Mouse (Mus musculus) urinary bladder, postnatal 4 days (tissue): ENCODE results near the gene Npas3.

ENCODE experiments used
- DNase-seq, 2 experiments: peaks; one replicate each; pipeline ENCODE4 v3.0.0; 2021 to 2022; ENCODE audit warnings: low spot score in 2 of 2

The Npas3 gene

GRCm38 (mm10) chr12:54064986-54065385 lies 816.5 kb downstream of the Npas3 start:
- DNase-seq: no peak

DNA sequence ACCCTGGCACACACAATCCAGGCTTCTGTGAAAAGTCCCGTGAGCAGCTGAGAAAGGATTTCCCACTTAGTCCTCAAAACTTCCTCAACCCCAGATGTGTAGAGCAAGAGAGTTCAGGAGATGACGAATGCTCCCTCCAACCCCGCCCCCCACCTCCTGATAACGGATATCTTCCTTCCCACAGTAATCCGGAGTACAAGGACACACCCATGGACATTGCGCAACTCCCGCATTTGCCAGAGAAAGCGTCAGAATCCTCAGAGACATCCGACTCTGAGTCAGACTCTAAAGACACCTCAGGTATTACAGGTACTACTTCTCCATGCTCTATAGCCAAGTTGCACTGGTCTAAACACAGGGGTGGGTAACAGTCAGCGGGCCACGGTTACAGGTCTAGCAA lies 817.1 kb downstream of the Npas3 start:
- no peak for DNase-seq

GRCm38 (mm10) chr12:54067419-54067818 lies 818.9 kb downstream of the Npas3 start:
- no peak for DNase-seq

GRCm38 (mm10) chr12:54067886-54068756 lies 819.6 kb downstream of the Npas3 start:
- peak; percentile 31 to 63 for DNase-seq

GRCm38 (mm10) chr12:54068757-54069146 lies 820.3 kb downstream of the Npas3 start:
- DNase-seq: no peak

DNA sequence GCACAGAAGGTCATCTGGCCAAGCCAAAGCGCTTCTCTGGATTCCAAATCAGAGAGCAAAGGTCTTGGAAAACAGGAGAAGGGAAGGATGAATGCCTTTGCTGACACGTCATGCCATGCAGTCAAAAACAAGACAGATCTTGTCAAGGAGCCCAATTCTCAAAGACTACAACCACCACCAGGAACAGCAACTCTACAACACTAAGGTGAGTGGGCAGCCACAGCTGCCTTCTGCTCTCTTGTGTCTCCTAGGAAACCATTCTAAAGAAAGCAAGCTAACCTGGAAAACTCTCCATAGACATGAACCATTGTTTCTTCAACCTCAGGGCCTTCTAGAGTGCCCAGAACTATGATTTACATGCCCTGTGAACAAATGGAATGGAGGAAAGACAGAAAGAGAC lies 825.5 kb downstream of the Npas3 start:
- no peak for DNase-seq

GRCm38 (mm10) chr12:54080996-54081395 lies 832.5 kb downstream of the Npas3 start:
- DNase-seq: no peak

GRCm38 (mm10) chr12:54093729-54094128 lies 845.3 kb downstream of the Npas3 start:
- DNase-seq: no peak

DNA sequence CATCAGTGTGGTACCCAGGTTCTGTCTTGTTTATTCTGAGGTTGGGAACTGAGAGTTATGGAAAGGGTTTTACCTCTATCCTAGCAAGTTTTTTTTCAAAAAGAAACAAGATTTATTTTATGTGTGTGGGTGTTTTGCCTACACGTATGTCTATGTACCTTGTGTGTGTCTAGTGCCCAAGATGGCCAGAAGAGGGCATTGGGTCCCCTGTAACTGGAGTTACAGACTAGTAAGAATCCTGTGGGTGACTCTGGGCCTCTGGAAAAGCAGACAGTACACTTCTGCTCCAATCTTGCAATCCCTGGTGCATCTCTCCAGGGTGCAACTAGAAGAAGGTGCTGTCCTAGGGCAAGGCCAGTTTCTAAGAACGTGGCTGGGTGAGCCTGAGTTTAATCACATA lies 848.0 kb downstream of the Npas3 start:
- no peak for DNase-seq

DNA sequence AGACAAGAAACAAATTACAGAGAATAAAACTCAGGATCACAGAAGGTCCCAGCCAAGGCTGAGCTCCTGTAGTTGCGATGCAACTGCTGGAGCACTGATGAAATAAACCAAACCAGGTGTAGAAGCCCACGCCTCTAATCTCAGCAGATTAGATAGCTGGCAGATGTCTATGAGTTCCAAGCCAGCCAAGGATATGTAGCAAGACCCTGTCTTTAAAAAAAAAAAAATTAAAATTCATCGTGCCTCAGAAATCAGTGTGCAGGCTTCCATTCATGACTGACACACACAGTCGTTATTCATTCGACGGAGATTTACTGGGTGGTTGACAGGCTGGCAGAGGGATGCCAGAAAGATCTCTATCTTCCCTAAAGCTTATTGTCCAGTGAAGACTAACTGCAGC lies 849.7 kb downstream of the Npas3 start:
- no peak for DNase-seq

DNA sequence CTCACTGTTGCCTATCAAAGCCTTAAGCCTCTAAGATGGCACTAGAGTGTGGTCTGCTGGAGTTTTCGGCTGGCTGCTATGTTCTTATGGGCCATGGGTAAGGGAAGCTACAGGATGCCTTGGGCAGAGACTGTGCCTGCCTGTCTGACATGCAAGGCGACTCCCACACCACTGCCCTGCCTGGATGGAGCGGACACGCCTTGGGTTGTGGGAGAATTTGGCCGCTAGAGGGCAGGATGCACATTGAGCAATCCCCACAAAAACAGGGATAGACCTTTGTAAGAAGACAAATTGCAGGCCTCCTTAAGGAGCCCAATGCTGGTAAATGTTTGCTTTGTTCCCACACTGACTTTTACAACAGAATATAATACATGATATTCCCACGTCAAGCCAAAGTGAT lies 850.3 kb downstream of the Npas3 start:
- peak; percentile 62 to 80 for DNase-seq

GRCm38 (mm10) chr12:54099458-54099857 lies 851.0 kb downstream of the Npas3 start:
- DNase-seq: no peak

DNA sequence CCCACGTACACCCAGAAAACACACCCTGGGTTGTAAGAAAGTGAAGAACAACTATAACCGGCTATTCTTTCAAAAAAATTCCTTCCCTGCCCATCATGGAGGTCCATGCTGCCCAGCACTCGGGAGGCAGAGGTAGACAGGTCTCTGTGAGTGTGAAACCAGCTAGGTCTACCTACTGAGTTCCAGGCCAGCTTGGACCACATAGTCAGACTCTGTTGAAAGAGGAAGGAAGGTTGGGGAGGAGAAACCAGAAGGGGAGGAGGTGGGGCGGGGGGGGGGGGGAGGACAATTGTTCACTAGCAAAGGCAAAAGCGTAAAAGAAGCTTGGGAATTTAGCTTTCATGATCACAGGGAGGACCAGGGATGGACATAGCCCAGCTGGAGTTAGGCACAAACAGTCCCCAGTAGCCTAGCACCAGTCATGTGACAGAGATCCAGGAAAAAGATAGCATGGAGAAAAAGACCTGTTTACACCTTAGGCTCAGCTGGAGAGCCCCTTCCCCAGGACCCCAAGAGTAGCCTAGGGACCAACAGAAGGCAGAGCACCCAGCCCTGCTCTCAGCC lies 852.9 kb downstream of the Npas3 start:
- DNase-seq: no peak

GRCm38 (mm10) chr12:54102500-54102899 lies 854.0 kb downstream of the Npas3 start:
- no peak for DNase-seq

GRCm38 (mm10) chr12:54105531-54105930 lies 857.1 kb downstream of the Npas3 start:
- DNase-seq: no peak

DNA sequence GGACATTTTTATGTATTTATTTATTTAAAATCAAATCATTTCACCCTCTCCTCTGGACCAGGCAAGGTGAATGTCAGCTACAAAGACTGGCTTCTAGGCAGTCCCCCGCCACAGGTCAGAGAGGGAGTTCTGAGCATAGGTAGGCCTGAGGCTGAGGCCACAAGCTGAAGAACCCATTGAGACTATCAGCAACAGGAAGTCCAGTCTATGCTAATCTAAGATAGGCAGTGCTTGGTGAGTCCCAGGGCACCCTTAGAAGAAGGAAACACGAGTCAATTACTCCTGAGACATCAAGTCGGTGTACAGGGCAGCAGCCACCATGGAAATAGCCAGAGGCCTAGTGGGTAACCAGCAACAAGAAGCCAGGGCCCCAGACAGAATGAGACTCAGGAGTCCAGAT lies 857.5 kb downstream of the Npas3 start:
- no peak for DNase-seq

- DNase-seq: no peak
These were observed 861.9 kb downstream of the Npas3 start for GRCm38 (mm10) chr12:54110342-54110741.

- DNase-seq: no peak
These were observed 862.5 kb downstream of the Npas3 start for GRCm38 (mm10) chr12:54110930-54111329.

DNA sequence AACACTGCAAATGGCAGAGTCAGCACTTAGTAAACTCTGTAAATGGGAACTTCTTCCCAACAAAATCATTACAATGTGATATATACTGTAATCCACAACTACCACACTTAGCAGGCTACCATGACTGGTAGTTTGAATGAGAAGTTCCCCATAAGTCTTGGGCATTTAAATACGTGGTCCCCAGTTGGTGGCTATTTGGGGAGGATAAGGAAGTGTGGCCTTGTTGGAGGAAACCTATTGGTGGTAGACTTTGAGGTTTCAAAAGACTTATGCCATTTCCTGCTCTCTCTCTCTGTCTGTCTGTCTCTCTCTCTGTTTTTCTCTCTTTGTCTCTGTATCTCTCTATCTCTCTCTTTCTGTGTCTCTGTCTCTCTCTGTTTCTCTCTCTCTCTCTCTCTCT lies 871.9 kb downstream of the Npas3 start:
- no peak for DNase-seq

DNA sequence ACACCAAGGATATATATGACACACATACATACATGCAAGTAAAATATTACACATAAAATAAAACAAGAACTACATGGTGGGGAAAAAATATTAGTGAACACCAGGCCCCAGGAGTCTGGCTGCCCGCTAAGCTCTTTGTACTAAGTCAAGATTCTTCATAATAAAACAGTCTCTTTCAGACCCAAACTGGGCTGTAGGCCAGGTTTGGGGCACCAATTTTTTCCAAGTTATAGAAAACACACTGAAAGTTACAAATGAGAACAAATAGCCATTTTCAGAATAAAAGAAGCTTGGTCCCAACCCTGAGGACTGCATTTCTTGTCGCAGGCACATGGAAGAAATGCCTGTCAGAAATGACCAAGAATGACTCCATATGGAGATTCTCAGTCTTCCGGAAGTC lies 872.8 kb downstream of the Npas3 start:
- no peak for DNase-seq
